Mouse (Mus musculus): Measurements from ENCODE around the gene Abhd16b.

DNA sequence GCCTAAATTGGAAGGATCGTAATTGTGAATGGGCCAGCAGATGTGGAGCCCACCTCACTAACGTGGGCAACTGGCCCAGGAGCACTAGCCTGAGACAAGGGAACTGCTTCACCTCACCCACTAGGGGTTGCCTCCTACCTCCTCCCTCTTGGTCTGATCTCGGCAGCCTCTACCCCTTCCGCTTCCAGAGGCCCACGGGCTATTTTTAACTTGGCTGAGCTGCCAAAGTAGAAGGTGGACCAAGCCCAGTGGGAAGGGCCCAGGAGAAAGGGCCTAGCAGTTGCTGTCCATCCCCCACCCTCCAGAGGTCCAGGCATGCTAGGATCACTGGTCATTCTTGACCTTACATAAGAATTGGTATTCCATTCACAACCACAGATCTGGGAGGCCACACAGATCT lies 21.8 kb upstream of the Abhd16b start:
- no peak for TF ChIP-seq CTCF (IDR thresholded peaks at IDR 0.05; ENCODE audit: borderline replicate concordance, insufficient read depth, low read depth, low read length)
- TF ChIP-seq POLR2A (IDR thresholded peaks at IDR 0.05; ENCODE audit: borderline replicate concordance, insufficient read depth, low read length), result no peak
